Mouse (Mus musculus) hindbrain, embryonic 12.5 days (tissue): ENCODE results near the gene Nt5c. TPM values are rescaled to one million over a fixed set of nuclear protein-coding genes. Genes with fewer than 3 reads are reported as not detected.

Experiments used
- ATAC-seq: fragments of 200-750 bp; cut with Nextera tagmentation; 2 replicates; pipeline ENCODE4 v1.8.0; 2017; ENCODE audit warnings: moderate TSS enrichment; ENCODE audit not compliant: low FRiP score
- H3K27ac ChIP-seq: fragments of 300-500 bp; sonication (generic); 2 replicates; pipeline ENCODE4 v1.5.1; 2016; ENCODE audit warnings: mild to moderate bottlenecking
- H3K27me3 ChIP-seq: fragments of 300-500 bp; sonication (generic); 2 replicates; pipeline ENCODE4 v1.6.1; 2016; ENCODE audit warnings: mild to moderate bottlenecking
- H3K36me3 ChIP-seq: fragments of 300-500 bp; sonication (generic); 2 replicates; pipeline ENCODE4 v1.6.1; 2016; ENCODE audit warnings: mild to moderate bottlenecking
- H3K4me1 ChIP-seq: fragments of 300-500 bp; sonication (generic); 2 replicates; pipeline ENCODE4 v1.6.1; 2016
- H3K4me2 ChIP-seq: fragments of 300-500 bp; sonication (generic); replicated peaks from 2 replicates; pipeline ENCODE4 v1.6.1; 2016; ENCODE audit warnings: mild to moderate bottlenecking
- H3K4me3 ChIP-seq: fragments of 300-500 bp; sonication (generic); 2 replicates; pipeline ENCODE4 v1.5.1; 2016; ENCODE audit warnings: mild to moderate bottlenecking
- H3K9ac ChIP-seq: fragments of 300-500 bp; sonication (generic); 2 replicates; pipeline ENCODE4 v1.6.1; 2016; ENCODE audit warnings: mild to moderate bottlenecking, moderate library complexity
- H3K9me3 ChIP-seq: fragments of 300-500 bp; sonication (generic); replicated peaks from 2 replicates; pipeline ENCODE4 v1.6.1; 2016; ENCODE audit warnings: mild to moderate bottlenecking
- WGBS: fragments of 180-500 bp; shearing (Covaris S2); methylation state at CpG from one replicate; pipeline ENCODE4 v1.1.7; 2016; 5-methylcytosine and 5-hydroxymethylcytosine counted together
- polyA plus RNA-seq: library from polyadenylated mRNA; unstranded; fragments of >200 nt; fragmentation: Nextera tagmentation; extraction: Ambion mirVana; gene quantifications from 2 replicates; pipeline ENCODE4 v1.2.1, GENCODE M21; 2016

Gene Nt5c
- polyA plus RNA-seq, 1 experiment from 2014 or later, result 81.5 TPM

DNA sequence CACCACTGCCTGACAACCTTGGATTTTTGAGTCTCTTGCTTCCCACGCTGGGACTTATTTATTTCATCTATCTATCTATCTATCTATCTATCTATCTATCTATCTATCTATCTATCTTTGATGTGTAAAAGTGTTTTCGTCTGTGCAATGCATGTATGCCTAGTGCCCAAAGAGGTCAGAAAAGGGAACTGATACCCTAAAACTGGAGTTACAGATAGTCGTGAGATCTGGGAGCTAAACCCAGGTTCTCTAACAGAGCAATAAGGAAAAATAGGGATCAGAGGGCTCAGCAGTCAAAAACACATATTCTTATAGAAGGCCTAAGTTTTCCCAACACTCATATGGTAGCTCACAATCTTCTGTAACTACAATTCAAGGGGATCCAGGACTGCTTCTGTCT is 27.9 kb upstream of the Nt5c start:
- no peak for ATAC-seq
- H3K9ac ChIP-seq, result no peak overlapping the region
- no peaks in the 10 kb centered on the region for H3K27me3 ChIP-seq
- no peak overlapping the region for H3K27ac ChIP-seq
- no peak overlapping the region for H3K4me2 ChIP-seq
- H3K4me1 ChIP-seq, result no peaks in the 10 kb centered on the region
- 81% methylated on average over 3 of the region's 3 CpGs for WGBS
- H3K36me3 ChIP-seq, result peaks cover 26% of the 10 kb centered on the region
- H3K4me3 ChIP-seq, result no peak overlapping the region
- H3K9me3 ChIP-seq, result no peaks in the 10 kb centered on the region

DNA sequence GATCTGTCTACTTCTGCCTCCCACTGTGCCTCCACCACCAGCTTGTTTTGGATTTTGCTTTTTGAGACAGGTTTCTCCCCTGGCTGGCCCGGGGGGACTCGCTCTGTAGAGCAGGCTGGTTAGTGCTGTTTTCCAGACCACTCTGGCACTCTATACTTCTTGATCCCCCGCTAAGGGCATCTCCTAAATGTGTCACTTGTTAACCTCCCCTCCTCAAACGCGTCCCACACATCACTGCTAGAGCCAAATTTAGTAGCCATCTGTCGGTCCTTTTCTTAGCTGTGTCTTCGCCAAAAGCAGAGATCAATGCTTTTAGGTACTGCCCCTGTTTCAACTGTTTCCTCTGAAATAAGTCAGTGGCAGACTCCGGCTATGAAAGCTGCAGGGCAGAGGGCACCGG is 27.0 kb upstream of the Nt5c start:
- H3K27ac ChIP-seq, result no peak overlapping the region
- no peak for ATAC-seq
- no peaks in the 10 kb centered on the region for H3K27me3 ChIP-seq
- 73% methylated on average over 9 of the region's 9 CpGs for WGBS
- peaks cover 19% of the 10 kb centered on the region for H3K36me3 ChIP-seq
- no peaks in the 10 kb centered on the region for H3K9me3 ChIP-seq
- no peaks in the 10 kb centered on the region for H3K4me1 ChIP-seq
- no peak overlapping the region for H3K4me2 ChIP-seq
- H3K9ac ChIP-seq, result no peak overlapping the region
- no peak overlapping the region for H3K4me3 ChIP-seq

DNA sequence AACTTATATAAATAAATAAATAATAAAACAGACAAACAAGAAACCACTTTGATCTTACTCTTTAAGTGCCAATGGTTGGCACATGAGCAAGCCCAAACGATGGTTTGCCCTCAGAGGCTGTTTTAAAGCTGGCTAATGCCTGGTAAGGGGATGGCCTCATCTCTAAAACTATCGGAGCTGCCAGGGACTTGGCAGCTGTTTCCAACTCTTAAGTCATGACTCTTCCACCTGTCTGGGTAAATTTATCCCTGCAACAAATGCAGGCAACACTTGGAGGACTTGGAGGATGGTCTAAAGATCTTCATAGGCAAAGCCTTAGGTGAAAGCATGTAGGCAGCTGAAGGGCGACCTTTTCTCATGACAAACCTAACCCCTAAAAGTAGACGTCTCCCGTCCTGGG is 25.3 kb upstream of the Nt5c start:
- no peak for ATAC-seq

DNA sequence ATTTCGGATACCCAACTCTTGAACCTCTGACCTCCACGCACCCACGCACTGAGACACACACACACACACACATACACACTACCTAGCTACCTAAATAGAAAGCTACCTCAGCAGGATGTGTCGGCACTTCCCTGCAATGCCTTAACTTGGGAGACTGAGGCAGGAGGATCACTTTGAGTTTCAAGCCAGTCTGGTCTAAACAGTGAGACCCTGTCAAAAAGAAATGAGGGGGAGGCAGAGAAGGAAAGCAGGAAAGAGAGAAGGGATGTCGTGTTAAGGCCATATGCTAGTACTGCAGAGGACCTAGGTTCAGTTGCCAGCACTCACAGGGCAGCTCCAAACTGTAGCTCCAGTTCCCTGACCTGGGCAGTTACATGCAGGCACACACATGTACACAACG is 23.4 kb upstream of the Nt5c start:
- Histone ChIP-seq H3K27me3 (no peaks in the 10 kb centered on the region), H3K36me3 (no peaks in the 10 kb centered on the region), H3K9ac (no peak overlapping the region), H3K4me2 (no peak overlapping the region), H3K27ac (no peak overlapping the region), H3K9me3 (no peaks in the 10 kb centered on the region), H3K4me1 (peaks cover 27% of the 10 kb centered on the region), H3K4me3 (no peak overlapping the region)
- no peak for ATAC-seq
- 76% methylated on average over 6 of the region's 6 CpGs for WGBS

More for the DNA sequence above, 25.3 kb upstream of the Nt5c start:
- H3K9me3 ChIP-seq, result no peaks in the 10 kb centered on the region
- H3K27me3 ChIP-seq, result no peaks in the 10 kb centered on the region
- no peak overlapping the region for H3K9ac ChIP-seq
- H3K36me3 ChIP-seq, result peaks cover 9% of the 10 kb centered on the region
- no peak overlapping the region for H3K27ac ChIP-seq
- H3K4me2 ChIP-seq, result no peak overlapping the region
- peaks cover 8% of the 10 kb centered on the region for H3K4me1 ChIP-seq
- WGBS, result 91% methylated on average over 5 of the region's 5 CpGs
- no peak overlapping the region for H3K4me3 ChIP-seq

DNA sequence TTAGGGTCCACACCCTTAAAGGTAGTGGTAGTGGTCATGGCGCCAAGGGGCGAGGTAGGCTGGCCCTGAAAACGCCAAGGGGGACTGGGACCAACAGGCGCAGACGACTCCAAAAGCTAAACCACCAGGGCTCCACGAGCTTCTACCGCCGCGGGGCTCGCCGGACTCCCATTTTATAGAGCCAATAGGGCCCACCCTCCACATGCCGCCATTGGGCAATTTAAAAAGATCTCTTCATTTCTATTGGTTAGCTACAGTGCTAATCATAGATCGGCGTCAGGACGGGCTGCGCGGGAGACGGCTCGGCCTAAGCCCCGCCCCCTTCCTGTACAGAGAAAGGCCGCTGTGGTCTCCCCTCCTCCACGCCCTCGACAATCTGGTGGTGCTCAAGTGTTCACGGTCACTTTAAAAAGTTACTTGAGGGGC is 22.6 kb upstream of the Nt5c start, which contains the start of gene Jpt1:
TSS of gene Jpt1 (minus strand) at position 150 of the 426 bp plus-strand sequence.
- no peaks in the 10 kb centered on the region for H3K36me3 ChIP-seq
- H3K9me3 ChIP-seq, result no peaks in the 10 kb centered on the region
- under 1% methylated on average over 24 of the region's 24 CpGs for WGBS
- H3K27me3 ChIP-seq, result no peaks in the 10 kb centered on the region
- peak within 1 kb of the TSS; percentile 90 for H3K27ac ChIP-seq
- peak within 1 kb of the TSS; percentile 99 for H3K4me3 ChIP-seq
- peak; percentile 95 for ATAC-seq
- peak within 1 kb of the TSS; percentile 87 for H3K4me2 ChIP-seq
- H3K9ac ChIP-seq, result peak within 1 kb of the TSS; percentile 99
- peaks cover 31% of the 10 kb centered on the region for H3K4me1 ChIP-seq

DNA sequence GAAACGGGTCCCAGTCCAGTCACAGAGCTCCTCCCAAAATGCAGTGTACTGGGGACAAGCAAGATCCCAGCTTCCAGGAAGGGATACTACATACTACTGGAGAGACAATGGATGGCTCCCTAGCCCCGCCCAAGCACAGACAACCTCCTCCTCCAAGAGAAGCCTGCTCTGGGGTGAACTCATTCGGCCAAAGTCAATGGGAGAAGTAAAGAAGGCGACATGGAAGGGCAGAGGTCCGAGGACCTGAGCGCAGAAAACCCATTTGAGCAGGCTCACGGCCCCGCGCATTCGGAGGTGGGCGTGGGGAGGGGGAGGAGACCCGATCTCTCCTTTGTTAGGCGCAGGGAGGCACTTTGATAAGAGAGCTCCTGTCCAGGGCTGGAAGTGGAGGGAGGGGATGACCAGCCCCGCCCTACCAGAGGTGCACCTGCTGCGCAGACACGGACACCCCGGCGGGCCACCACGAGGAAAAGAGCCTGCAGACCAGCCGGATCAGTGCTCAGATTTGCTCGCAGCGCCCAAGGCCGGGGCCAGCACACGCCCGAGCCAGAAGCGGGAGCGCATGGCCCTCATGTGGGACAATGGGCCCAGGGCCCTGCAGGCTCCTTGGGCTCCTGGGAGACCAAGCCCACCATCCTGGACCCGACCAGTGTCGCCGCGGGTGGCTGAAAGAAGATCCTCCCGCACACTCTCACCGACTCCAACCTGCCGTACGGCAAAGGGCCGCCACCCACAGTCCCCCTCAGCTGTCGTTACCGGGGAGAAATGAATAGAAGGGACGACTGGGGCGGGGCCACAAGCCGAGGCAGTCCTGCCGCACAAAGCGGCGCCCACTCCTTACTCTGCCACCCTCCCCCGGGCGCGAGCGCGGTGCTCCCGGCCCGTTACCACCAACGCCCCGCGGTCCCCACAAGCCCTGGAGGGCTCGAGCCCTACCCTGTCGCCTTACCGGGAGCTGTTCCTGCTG is 21.9 kb upstream of the Nt5c start:
- under 1% methylated on average over 57 of the region's 57 CpGs for WGBS
- peak overlapping the region; percentile 90 for H3K27ac ChIP-seq
- H3K4me3 ChIP-seq, result peak overlapping the region; percentile 99
- no peaks in the 10 kb centered on the region for H3K9me3 ChIP-seq
- peak; percentile 79 for ATAC-seq
- no peaks in the 10 kb centered on the region for H3K27me3 ChIP-seq
- peak overlapping the region; percentile 99 for H3K9ac ChIP-seq
- H3K4me2 ChIP-seq, result peak overlapping the region; percentile 87
- no peaks in the 10 kb centered on the region for H3K36me3 ChIP-seq
- H3K4me1 ChIP-seq, result peaks cover 36% of the 10 kb centered on the region

DNA sequence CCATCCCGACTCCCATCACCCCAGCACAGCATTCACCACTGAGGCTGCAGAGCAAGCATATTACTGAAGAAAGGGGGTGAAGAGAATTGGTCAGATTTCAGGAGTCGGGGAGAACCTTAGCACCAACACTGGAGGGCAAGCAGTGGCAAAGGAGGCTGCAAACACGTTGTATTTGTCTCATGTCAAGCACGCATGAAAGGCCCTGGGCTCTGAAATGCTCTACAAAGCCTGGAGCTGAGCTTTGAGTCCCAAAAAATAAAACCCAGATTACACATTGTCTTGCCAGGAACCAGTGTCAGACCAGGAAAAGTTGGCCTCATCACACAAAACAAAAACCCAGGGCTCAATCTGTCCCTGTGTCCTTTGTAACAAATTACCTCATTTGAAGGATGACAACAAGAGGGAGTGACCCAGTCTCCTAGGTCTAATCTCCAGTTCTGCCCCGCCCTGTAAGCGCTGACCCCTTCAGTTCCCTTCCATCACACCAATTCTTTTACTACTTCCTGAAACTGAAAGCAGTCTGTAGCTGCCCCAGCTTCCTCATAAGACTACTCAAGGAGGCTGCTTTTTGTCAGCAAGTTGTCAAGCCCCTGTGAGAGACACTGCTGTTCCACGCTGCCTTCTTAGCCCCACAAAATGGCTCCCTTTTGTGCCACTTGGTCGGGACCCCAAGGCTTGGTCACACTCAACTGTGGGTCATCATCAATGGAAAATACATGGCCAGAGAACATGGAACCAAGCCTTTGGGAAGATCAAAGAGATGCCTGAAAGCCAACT is 20.9 kb upstream of the Nt5c start:
- no peak for ATAC-seq
- Histone ChIP-seq H3K4me2 (peak overlapping the region; percentile 87), H3K36me3 (no peaks in the 10 kb centered on the region), H3K27me3 (no peaks in the 10 kb centered on the region), H3K9me3 (no peaks in the 10 kb centered on the region), H3K4me1 (peaks cover 46% of the 10 kb centered on the region), H3K9ac (peak overlapping the region; percentile 99), H3K4me3 (peak overlapping the region; percentile 99), H3K27ac (peak overlapping the region; percentile 90)
- 22% methylated on average over 8 of the region's 8 CpGs for WGBS

DNA sequence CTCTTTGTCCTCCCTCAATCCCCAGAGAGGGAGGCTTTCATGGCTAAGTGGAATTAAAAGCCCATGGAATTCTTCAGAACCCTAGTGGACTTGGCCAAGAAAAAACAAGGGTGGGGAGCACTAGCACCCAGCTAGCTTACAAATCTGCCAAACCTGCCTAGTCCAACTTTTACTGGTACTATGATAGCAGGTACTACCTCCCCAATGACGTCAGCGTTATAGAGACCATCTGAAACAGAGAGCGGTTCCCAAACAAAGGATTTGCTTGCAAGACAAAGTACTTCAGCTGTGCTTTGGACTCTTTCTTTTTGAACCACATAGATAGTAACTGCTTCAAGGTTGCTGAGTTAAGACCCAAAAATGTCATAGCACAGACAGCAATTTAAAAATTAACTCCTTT is 20.3 kb upstream of the Nt5c start:
- H3K4me2 ChIP-seq, result peak overlapping the region; percentile 87
- peak overlapping the region; percentile 90 for H3K27ac ChIP-seq

DNA sequence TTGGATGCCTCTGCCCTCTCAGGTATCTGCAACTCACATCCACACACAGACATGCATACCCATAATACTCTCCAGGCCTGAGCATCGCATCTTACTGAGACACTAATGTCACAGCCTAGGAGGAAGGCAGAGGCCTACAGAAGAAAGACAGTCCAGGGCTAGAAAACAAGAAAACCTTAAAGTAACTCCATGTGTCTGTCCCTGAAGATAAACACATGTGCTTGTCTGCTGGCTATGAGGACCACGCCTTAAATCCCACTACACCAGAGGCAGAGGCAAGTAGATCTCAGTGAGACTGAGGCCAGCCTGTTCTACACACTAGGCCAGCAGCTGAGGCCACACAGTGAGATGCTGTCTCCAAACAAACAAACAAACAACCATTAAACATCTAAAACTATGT is 19.5 kb upstream of the Nt5c start:
- Histone ChIP-seq H3K27me3 (no peaks in the 10 kb centered on the region), H3K4me3 (peak overlapping the region; percentile 99), H3K4me1 (peaks cover 59% of the 10 kb centered on the region), H3K4me2 (peak overlapping the region; percentile 87), H3K27ac (0 out of 2 replicates have a peak overlapping the region, but pooled peaks have one; percentile 90), H3K36me3 (0 out of 2 replicates have a peak, but pooled peaks cover 4% of the 10 kb centered on the region), H3K9me3 (no peaks in the 10 kb centered on the region), H3K9ac (peak overlapping the region; percentile 99)
- 67% methylated on average over 2 of the region's 2 CpGs for WGBS
- no peak for ATAC-seq

More for the DNA sequence above, 20.3 kb upstream of the Nt5c start:
- Histone ChIP-seq H3K4me3 (peak overlapping the region; percentile 99), H3K9ac (peak overlapping the region; percentile 99), H3K27me3 (no peaks in the 10 kb centered on the region), H3K4me1 (peaks cover 52% of the 10 kb centered on the region), H3K36me3 (no peaks in the 10 kb centered on the region), H3K9me3 (no peaks in the 10 kb centered on the region)
- WGBS, result 37% methylated on average over 3 of the region's 3 CpGs
- no peak for ATAC-seq

DNA sequence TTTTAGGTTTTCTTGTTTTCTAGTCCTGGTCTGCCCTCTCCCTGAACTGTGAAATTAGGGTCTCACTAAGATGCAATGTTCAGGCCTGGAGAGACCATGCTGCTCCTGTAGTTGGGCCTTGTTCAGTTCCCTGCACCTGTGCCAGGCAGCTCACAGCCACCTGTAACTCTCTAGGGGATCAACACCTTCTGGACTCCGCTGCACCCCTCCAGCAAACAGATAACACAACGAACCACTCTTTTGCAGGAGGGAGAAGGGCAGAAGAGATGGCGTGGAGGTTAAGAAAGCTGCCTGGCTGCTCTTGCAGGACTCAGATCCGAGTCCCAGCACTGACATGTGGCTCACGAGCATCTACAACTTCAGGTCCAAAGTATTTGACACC is 18.8 kb upstream of the Nt5c start:
- 0 out of 2 replicates have a peak overlapping the region, but pooled peaks have one; percentile 12 for H3K27ac ChIP-seq
- peak overlapping the region; percentile 99 for H3K4me3 ChIP-seq
- WGBS, result 62% methylated on average over 5 of the region's 5 CpGs
- peaks cover 62% of the 10 kb centered on the region for H3K4me1 ChIP-seq
- H3K4me2 ChIP-seq, result peak overlapping the region; percentile 87
- no peaks in the 10 kb centered on the region for H3K27me3 ChIP-seq
- H3K36me3 ChIP-seq, result 0 out of 2 replicates have a peak, but pooled peaks cover 4% of the 10 kb centered on the region
- no peaks in the 10 kb centered on the region for H3K9me3 ChIP-seq
- H3K9ac ChIP-seq, result peak overlapping the region; percentile 99; the same call in 1 of the 2 replicates
- no peak for ATAC-seq

DNA sequence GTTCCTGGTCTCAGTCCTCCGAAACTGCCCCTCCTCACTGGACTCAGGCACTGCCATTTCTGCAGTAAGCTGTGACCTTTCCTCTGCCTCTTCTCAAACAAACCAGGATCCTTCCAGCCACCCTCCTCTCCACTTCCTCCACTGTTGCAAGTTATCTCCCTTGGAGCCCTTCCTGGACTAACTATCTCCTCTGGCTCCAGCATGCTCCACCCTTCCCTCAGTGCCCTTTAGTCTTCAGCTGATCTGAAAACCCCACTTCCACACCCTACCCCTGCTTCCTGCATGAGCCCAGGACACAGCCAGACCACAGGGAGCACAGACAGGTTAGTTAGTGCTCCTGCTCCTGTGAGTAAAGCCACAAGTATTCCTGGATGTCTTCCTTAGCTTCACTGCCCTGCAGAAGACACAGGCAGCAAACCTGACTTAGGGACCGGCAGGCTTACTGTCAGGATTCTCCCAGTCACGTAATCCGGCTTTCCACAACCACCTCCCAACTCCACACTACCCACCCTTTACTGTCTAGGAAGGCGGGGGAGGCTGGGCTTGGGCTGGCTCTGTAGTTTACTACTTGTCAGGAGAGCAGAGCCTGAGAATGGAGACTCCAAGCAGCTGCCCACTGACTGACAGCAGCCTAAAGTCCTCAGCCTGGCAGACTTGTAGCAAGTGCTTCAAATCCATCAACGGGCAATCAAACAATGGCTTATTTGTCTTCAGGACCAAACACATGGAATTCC is 18.3 kb upstream of the Nt5c start:
- Histone ChIP-seq H3K4me3 (peak overlapping the region; percentile 99), H3K36me3 (0 out of 2 replicates have a peak, but pooled peaks cover 4% of the 10 kb centered on the region), H3K4me2 (peak overlapping the region; percentile 87), H3K9me3 (no peaks in the 10 kb centered on the region), H3K9ac (peak overlapping the region; percentile 99), H3K27ac (no peak overlapping the region), H3K27me3 (no peaks in the 10 kb centered on the region), H3K4me1 (peaks cover 62% of the 10 kb centered on the region)
- 39% methylated on average over 6 of the region's 6 CpGs for WGBS
- ATAC-seq, result no peak
